Mouse (Mus musculus) myocyte (in vitro differentiated cells): ENCODE data around the gene Mcl1. TPM values are rescaled to one million over a fixed set of nuclear protein-coding genes. Genes with fewer than 3 reads are reported as not detected.

Experiments used
- H3K27me3 ChIP-seq: one replicate; pipeline ENCODE4 v1.6.1; 2011; ENCODE audit not compliant: control insufficient read depth, insufficient read depth, insufficient read length
- H3K36me3 ChIP-seq: one replicate; pipeline ENCODE4 v1.6.1; 2011; ENCODE audit not compliant: control insufficient read depth, insufficient read depth
- H3K4me2 ChIP-seq: one replicate; pipeline ENCODE4 v1.6.1; 2011; ENCODE audit warnings: low read depth, control low read depth
- H3K4me3 ChIP-seq: one replicate; pipeline ENCODE4 v1.5.1; 2011; ENCODE audit warnings: mild to moderate bottlenecking, control low read depth, moderate library complexity
- H3K79me2 ChIP-seq: one replicate; pipeline ENCODE4 v1.6.1; 2011; ENCODE audit not compliant: control insufficient read depth, insufficient read depth
- H3ac ChIP-seq: one replicate; pipeline ENCODE4 v1.6.1; 2011; ENCODE audit not compliant: control insufficient read depth, insufficient read length
- CEBPB ChIP-seq: IDR thresholded peaks from 2 replicates; pipeline ENCODE4 v1.6.1; 2011; ENCODE audit warnings: mild to moderate bottlenecking, moderate library complexity; ENCODE audit not compliant: poor library complexity, insufficient read depth, severe bottlenecking
- E2F4 ChIP-seq: IDR thresholded peaks from one replicate; pipeline ENCODE4 v1.6.1; 2011; ENCODE audit warnings: mild to moderate bottlenecking, control low read depth, moderate library complexity; ENCODE audit not compliant: insufficient read depth
- MAX ChIP-seq: IDR thresholded peaks from one replicate; pipeline ENCODE4 v1.6.1; 2011; ENCODE audit warnings: low read depth, mild to moderate bottlenecking, control low read depth
- MYOD1 ChIP-seq, 3 experiments: IDR thresholded peaks; one replicate each; pipeline ENCODE4 v1.6.1; 2011; ENCODE audit warnings: control low read depth in 2 of 3, low read depth in 2 of 3, mild to moderate bottlenecking in 2 of 3, moderate library complexity in 1 of 3; ENCODE audit not compliant: insufficient read length in 2 of 3, control insufficient read depth in 1 of 3
- MYOG ChIP-seq, 3 experiments: IDR thresholded peaks; one replicate each; pipeline ENCODE4 v1.6.1; 2011; ENCODE audit warnings: control low read depth in 2 of 3, low read depth in 2 of 3, mild to moderate bottlenecking in 2 of 3; ENCODE audit not compliant: insufficient read length in 2 of 3, control insufficient read depth in 1 of 3, insufficient read depth in 1 of 3
- POLR2A ChIP-seq: IDR thresholded peaks from one replicate; pipeline ENCODE4 v1.6.1; 2011; ENCODE audit warnings: low read depth, mild to moderate bottlenecking, control low read depth, moderate library complexity; ENCODE audit not compliant: insufficient read length
- POLR2AphosphoS2 ChIP-seq: IDR thresholded peaks from one replicate; pipeline ENCODE4 v1.6.1; 2011; ENCODE audit warnings: low read depth, control low read depth; ENCODE audit not compliant: insufficient read length
- REST ChIP-seq: IDR thresholded peaks from one replicate; pipeline ENCODE4 v1.6.1; 2011; ENCODE audit warnings: mild to moderate bottlenecking, control low read depth, moderate library complexity; ENCODE audit not compliant: insufficient read depth, insufficient read length
- SRF ChIP-seq: IDR thresholded peaks from one replicate; pipeline ENCODE4 v1.6.1; 2011; ENCODE audit warnings: low read depth; ENCODE audit not compliant: control insufficient read depth, insufficient read length
- TCF12 ChIP-seq: IDR thresholded peaks from one replicate; pipeline ENCODE4 v1.6.1; 2011; ENCODE audit warnings: mild to moderate bottlenecking, control low read depth; ENCODE audit not compliant: poor library complexity, insufficient read depth, severe bottlenecking
- TCF3 ChIP-seq: IDR thresholded peaks from one replicate; pipeline ENCODE4 v1.6.1; 2011; ENCODE audit warnings: low read depth, control low read depth; ENCODE audit not compliant: insufficient read length
- USF1 ChIP-seq: IDR thresholded peaks from one replicate; pipeline ENCODE4 v1.6.1; 2011; ENCODE audit warnings: low read depth, mild to moderate bottlenecking, control low read depth, moderate library complexity
- polyA plus RNA-seq: library from polyadenylated mRNA; unstranded; fragments of >200 nt; fragmentation: generic; extraction: Trizol; gene quantifications from one replicate; pipeline ENCODE4 v1.2.1, GENCODE M21; 2012; ENCODE audit warnings: missing spikeins

Gene Mcl1
- polyA plus RNA-seq, 1 experiment = 51.6 TPM

DNA sequence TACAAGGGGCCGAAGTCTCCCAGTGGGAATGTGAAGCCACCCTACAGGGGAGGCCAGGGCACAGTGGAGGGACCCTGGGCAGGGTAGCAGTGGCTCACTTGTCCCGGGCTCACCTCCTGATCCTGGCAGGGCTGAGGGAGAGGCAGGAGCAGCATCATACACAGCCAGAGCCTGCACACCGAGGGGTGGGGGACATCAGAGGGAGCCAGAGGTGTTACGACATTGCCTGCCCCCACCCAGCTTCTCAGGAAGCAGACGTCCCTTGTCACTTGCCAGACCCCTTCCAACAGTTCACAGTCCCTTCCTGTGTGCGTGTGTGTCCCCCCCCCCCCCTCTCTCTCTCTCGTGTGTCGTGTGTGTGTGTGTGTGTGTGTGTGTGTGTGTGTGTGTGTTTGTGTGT is 26.3 kb downstream of the Mcl1 start:
- no peak overlapping the region for H3ac ChIP-seq
- H3K4me2 ChIP-seq = no peak overlapping the region
- H3K36me3 ChIP-seq = no peaks in the 10 kb centered on the region
- TF ChIP-seq MAX = no peak
- peak; percentile 16 for TF ChIP-seq POLR2AphosphoS2
- no peaks in the 10 kb centered on the region for H3K79me2 ChIP-seq
- H3K27me3 ChIP-seq = no peaks in the 10 kb centered on the region
- no peak overlapping the region for H3K4me3 ChIP-seq

DNA sequence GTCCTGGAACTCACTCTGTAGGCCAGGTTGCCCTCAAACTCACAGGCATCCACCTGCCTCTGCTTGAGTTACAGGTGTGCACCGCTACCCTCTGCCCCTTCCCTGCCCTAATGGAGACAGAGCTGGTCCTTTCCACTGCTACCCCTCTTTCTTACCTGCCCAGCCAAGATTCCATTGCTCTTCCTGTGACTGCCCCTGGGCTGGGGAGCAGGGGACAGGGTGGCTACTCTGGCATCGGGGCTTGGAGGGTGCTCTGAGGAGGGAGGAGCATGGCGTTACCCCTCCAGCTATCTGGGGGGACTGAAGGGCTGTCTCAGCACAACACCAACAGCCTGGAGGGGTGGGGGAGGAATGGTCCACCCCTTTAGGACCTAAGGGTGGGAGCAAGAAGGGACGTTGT is 26.7 kb downstream of the Mcl1 start:
- no peak overlapping the region for H3K4me2 ChIP-seq
- H3K79me2 ChIP-seq = no peaks in the 10 kb centered on the region
- H3K27me3 ChIP-seq = no peaks in the 10 kb centered on the region
- H3ac ChIP-seq = no peak overlapping the region
- TF ChIP-seq TCF3 (no peak), MYOG (IDR thresholded peaks at IDR 0.05; ENCODE audit: control insufficient read depth in 1 of 3, insufficient read depth in 1 of 3, insufficient read length in 2 of 3, low read depth in 2 of 3) (no peak), SRF (no peak), CEBPB (no peak), MAX (no peak), TCF12 (no peak), REST (no peak), MYOD1 (IDR thresholded peaks at IDR 0.05; ENCODE audit: control insufficient read depth in 1 of 3, insufficient read length in 2 of 3, low read depth in 2 of 3) (no peak), POLR2AphosphoS2 (no peak), USF1 (no peak), E2F4 (no peak), POLR2A (no peak)
- H3K36me3 ChIP-seq = no peaks in the 10 kb centered on the region
- H3K4me3 ChIP-seq = no peak overlapping the region

DNA sequence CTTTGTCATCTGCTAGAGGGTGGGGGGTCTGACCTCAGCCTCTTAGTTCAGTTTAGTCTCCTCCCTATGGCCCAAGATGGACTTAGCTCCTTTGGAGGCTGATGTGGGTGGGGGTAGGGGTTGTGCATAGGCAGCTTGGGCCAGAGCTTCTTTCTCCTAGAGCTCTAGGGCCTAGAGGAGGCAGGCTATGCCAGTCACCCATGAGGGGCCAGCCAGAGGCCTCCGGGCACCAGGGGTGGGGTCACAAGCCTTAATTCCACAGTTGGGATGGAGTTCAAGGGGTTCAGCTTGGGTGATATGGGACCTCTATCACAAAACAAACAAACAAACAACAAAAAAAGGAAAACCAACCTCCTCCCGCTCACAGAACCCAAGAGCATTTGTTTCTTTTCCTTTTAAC is 27.1 kb downstream of the Mcl1 start:
- Histone ChIP-seq H3K27me3 (no peaks in the 10 kb centered on the region), H3K4me3 (no peak overlapping the region)
- no peak for TF ChIP-seq MYOG (IDR thresholded peaks at IDR 0.05; ENCODE audit: control insufficient read depth in 1 of 3, insufficient read depth in 1 of 3, insufficient read length in 2 of 3, low read depth in 2 of 3)
- no peak for TF ChIP-seq POLR2AphosphoS2
- no peak for TF ChIP-seq POLR2A
- no peak for TF ChIP-seq CEBPB
- no peak for TF ChIP-seq USF1
- TF ChIP-seq TCF3 = no peak
- no peak for TF ChIP-seq REST
- TF ChIP-seq E2F4 = no peak
- TF ChIP-seq MAX = no peak
- TF ChIP-seq TCF12 = no peak
- no peak for TF ChIP-seq SRF
- no peak for TF ChIP-seq MYOD1 (IDR thresholded peaks at IDR 0.05; ENCODE audit: control insufficient read depth in 1 of 3, insufficient read length in 2 of 3, low read depth in 2 of 3)

DNA sequence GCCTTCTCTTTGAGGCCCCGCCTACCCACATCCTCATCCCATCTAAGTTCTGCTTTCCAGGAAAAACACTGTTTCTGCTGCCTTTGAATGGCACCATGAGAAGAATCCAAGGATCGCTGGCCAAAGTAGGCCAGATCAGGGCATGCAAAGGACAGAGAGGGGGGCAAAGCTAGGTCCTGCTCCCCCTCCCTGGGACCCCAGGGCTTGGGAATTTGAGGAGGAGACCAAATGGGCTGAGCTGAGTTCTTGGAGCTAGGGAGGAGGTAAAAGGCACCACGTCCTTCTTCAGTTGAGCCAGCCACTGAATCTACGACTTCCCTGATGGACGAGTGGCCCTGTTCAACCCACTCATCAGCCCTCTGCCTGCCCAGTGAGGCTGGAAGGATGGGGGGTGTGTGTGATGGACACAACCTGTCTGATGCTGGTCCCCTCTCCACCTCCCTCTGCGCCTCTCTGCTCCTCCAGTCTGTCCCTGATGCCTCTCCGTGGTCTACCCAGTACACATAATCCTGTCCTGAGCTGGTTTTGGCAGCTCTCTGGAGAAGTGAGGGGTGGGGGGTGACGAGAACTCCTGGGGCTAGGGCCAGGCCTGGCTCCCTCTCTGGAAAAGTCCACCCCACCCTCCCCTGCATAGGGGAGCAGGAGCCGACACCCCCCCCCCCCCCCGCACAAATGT is 28.0 kb downstream of the Mcl1 start:
- Histone ChIP-seq H3K4me2 (peak overlapping the region; percentile 97), H3K79me2 (no peaks in the 10 kb centered on the region), H3K4me3 (peak overlapping the region; percentile 30), H3K27me3 (no peaks in the 10 kb centered on the region), H3ac (no peak overlapping the region), H3K36me3 (no peaks in the 10 kb centered on the region)
- TF ChIP-seq MAX (no peak), POLR2AphosphoS2 (peak; percentile 25), E2F4 (no peak), USF1 (no peak)

More for the DNA sequence above, 27.1 kb downstream of the Mcl1 start:
- Histone ChIP-seq H3K4me2 (no peak overlapping the region), H3ac (no peak overlapping the region), H3K36me3 (no peaks in the 10 kb centered on the region), H3K79me2 (no peaks in the 10 kb centered on the region)

- no peaks in the 10 kb centered on the region for H3K36me3 ChIP-seq
- TF ChIP-seq MYOG (IDR thresholded peaks at IDR 0.05; ENCODE audit: control insufficient read depth in 1 of 3, insufficient read depth in 1 of 3, insufficient read length in 2 of 3, low read depth in 2 of 3) (no peak), REST (no peak), TCF12 (no peak), MAX (no peak), CEBPB (no peak), SRF (no peak), MYOD1 (IDR thresholded peaks at IDR 0.05; ENCODE audit: control insufficient read depth in 1 of 3, insufficient read length in 2 of 3, low read depth in 2 of 3) (no peak), TCF3 (no peak), POLR2A (no peak)
These were observed 28.6 kb downstream of the Mcl1 start for GRCm38 (mm10) chr3:95687168-95687523.

More at GRCm38 (mm10) chr3:95687168-95687523, 28.6 kb downstream of the Mcl1 start:
- H3K27me3 ChIP-seq = no peaks in the 10 kb centered on the region
- no peaks in the 10 kb centered on the region for H3K79me2 ChIP-seq
- peak overlapping the region; percentile 30 for H3K4me3 ChIP-seq
- H3ac ChIP-seq = peak overlapping the region; percentile 17
- H3K4me2 ChIP-seq = peak overlapping the region; percentile 97
